Mouse (Mus musculus): ENCODE results near the gene Sh3bp2. TPM values are rescaled to one million over a fixed set of nuclear protein-coding genes. Genes with fewer than 3 reads are reported as not detected.

Sh3bp2 gene
- total and polyA plus RNA-seq, 3 experiments = 7.9 to 12.0 TPM; not detected in 1

GRCm38 (mm10) chr5:34520458-34521209 is 5.0 kb upstream of the Sh3bp2 start:
- Histone ChIP-seq H3K36me3 (ENCODE audit: control insufficient read depth in 1 of 2, insufficient read depth in 2 of 2, low read length in 2 of 2) (peaks cover 0 to 16% of the 10 kb centered on the region in 2 experiments; a peak in 2 of 4 replicates), H3K9me3 (replicated peaks; ENCODE audit: insufficient read depth, low read length) (no peaks in the 10 kb centered on the region), H3K27me3 (ENCODE audit: control insufficient read depth in 1 of 2, insufficient read depth in 2 of 2, low read length in 2 of 2) (no peaks in the 10 kb centered on the region), H3K27ac (ENCODE audit: control insufficient read depth, low read depth, low read length) (peak overlapping the region; percentile 26; the same call in 1 of the 2 replicates), H3K9ac (ENCODE audit: control insufficient read depth, low read depth, low read length, poor library complexity, severe bottlenecking) (peak overlapping the region; percentile 27), H3K4me1 (ENCODE audit: control insufficient read depth in 1 of 2, insufficient read depth in 2 of 2, low read length in 2 of 2) (peaks cover 12 to 17% of the 10 kb centered on the region in 2 experiments), H3K4me3 (ENCODE audit: control insufficient read depth in 1 of 2, insufficient read depth in 1 of 2, low read depth in 2 of 2, low read length in 2 of 2) (0 out of 4 replicates have a peak overlapping the region, but pooled peaks of 1 of the 2 experiments have one; percentile 3), H3K79me2 (ENCODE audit: control insufficient read depth, insufficient read depth, low read length, poor library complexity) (no peaks in the 10 kb centered on the region)
- TF ChIP-seq HCFC1 (IDR thresholded peaks at IDR 0.05; ENCODE audit: low read depth, low read length) (peak; percentile 19; the same call in 1 of the 2 replicates), MXI1 (IDR thresholded peaks at IDR 0.05; ENCODE audit: low read depth, low read length) (peak; percentile 58), MYC (IDR thresholded peaks at IDR 0.05; ENCODE audit: low read depth, low read length) (0 out of 2 replicates have a peak, but pooled peaks have one; percentile 13), USF2 (IDR thresholded peaks at IDR 0.05; ENCODE audit: borderline replicate concordance in 1 of 2, insufficient read depth in 1 of 2, low read depth in 1 of 2, low read length in 2 of 2) (0 out of 4 replicates have a peak, but pooled peaks of 1 of the 2 experiments have one; percentile 8), EP300 (IDR thresholded peaks at IDR 0.05; ENCODE audit: low read depth in 1 of 2, low read length in 2 of 2) (peak in 1 of 2 experiments; percentile 51; a peak in 1 of 4 replicates), USF1 (IDR thresholded peaks at IDR 0.05; ENCODE audit: low read depth, low read length) (peak; percentile 65), KAT2A (conservative IDR thresholded peaks at IDR 0.05; ENCODE audit: low read depth, low read length) (no peak), TBP (IDR thresholded peaks at IDR 0.05; ENCODE audit: low read depth, low read length) (no peak), MAX (IDR thresholded peaks at IDR 0.05; ENCODE audit: low read length) (0 out of 2 replicates have a peak, but pooled peaks have one; percentile 46), GABPA (IDR thresholded peaks at IDR 0.05; ENCODE audit: low read depth, low read length) (no peak)
- peak; percentile 64 for DNase-seq (ENCODE audit: low read depth, low spot score)

- peaks cover under 1% of the 10 kb centered on the region for H3K79me2 ChIP-seq (ENCODE audit: control insufficient read depth, insufficient read depth, low read length, poor library complexity)
- no peak overlapping the region for H3K27ac ChIP-seq (ENCODE audit: control insufficient read depth, low read depth, low read length)
These were observed 4.3 kb upstream of the Sh3bp2 start for GRCm38 (mm10) chr5:34521337-34521736.

GRCm38 (mm10) chr5:34523958-34524485 is 1.6 kb upstream of the Sh3bp2 start:
- Histone ChIP-seq H3K9me3 (replicated peaks; ENCODE audit: insufficient read depth, low read length) (no peaks in the 10 kb centered on the region), H3K27ac (ENCODE audit: control insufficient read depth, low read depth, low read length) (no peak overlapping the region), H3K36me3 (ENCODE audit: control insufficient read depth in 1 of 2, insufficient read depth in 2 of 2, low read length in 2 of 2) (peaks cover 0 to 16% of the 10 kb centered on the region in 2 experiments; a peak in 2 of 4 replicates), H3K4me3 (ENCODE audit: control insufficient read depth in 1 of 2, insufficient read depth in 1 of 2, low read depth in 2 of 2, low read length in 2 of 2) (no peak overlapping the region), H3K4me1 (ENCODE audit: control insufficient read depth in 1 of 2, insufficient read depth in 2 of 2, low read length in 2 of 2) (peaks cover 11 to 25% of the 10 kb centered on the region in 2 experiments), H3K27me3 (ENCODE audit: control insufficient read depth in 1 of 2, insufficient read depth in 2 of 2, low read length in 2 of 2) (no peaks in the 10 kb centered on the region), H3K79me2 (ENCODE audit: control insufficient read depth, insufficient read depth, low read length, poor library complexity) (peaks cover 2% of the 10 kb centered on the region), H3K9ac (ENCODE audit: control insufficient read depth, low read depth, low read length, poor library complexity, severe bottlenecking) (no peak overlapping the region)
- peak; percentile 51 for DNase-seq (ENCODE audit: low read depth, low spot score)
- TF ChIP-seq ZC3H11A (IDR thresholded peaks at IDR 0.05; ENCODE audit: low read depth, low read length) (peak; percentile 34; the same call in 1 of the 2 replicates), MAFK (IDR thresholded peaks at IDR 0.05; ENCODE audit: borderline replicate concordance, low read depth, low read length) (no peak), CTCF (IDR thresholded peaks at IDR 0.05 in 2 of 3, conservative IDR thresholded peaks at IDR 0.05 in 1 of 3; ENCODE audit: control insufficient read depth in 1 of 3, insufficient read depth in 1 of 3, low read depth in 2 of 3, low read length in 3 of 3, poor library complexity in 1 of 3, severe bottlenecking in 1 of 3) (peak; percentile 23 to 58 (median 41); a peak in 3 of 6 replicates), SMC3 (IDR thresholded peaks at IDR 0.05; ENCODE audit: low read depth, low read length) (peak; percentile 48), EP300 (IDR thresholded peaks at IDR 0.05; ENCODE audit: low read depth in 1 of 2, low read length in 2 of 2) (no peak), RAD21 (IDR thresholded peaks at IDR 0.05; ENCODE audit: low read depth, low read length) (peak; percentile 66)

More at GRCm38 (mm10) chr5:34521337-34521736, 4.3 kb upstream of the Sh3bp2 start:
- H3K4me1 ChIP-seq (ENCODE audit: control insufficient read depth in 1 of 2, insufficient read depth in 2 of 2, low read length in 2 of 2) = peaks cover 8 to 18% of the 10 kb centered on the region in 2 experiments
- no peak overlapping the region for H3K4me3 ChIP-seq (ENCODE audit: control insufficient read depth in 1 of 2, insufficient read depth in 1 of 2, low read depth in 2 of 2, low read length in 2 of 2)
- no peaks in the 10 kb centered on the region for H3K9me3 ChIP-seq (replicated peaks; ENCODE audit: insufficient read depth, low read length)
- H3K9ac ChIP-seq (ENCODE audit: control insufficient read depth, low read depth, low read length, poor library complexity, severe bottlenecking) = no peak overlapping the region
- no peaks in the 10 kb centered on the region for H3K27me3 ChIP-seq (ENCODE audit: control insufficient read depth in 1 of 2, insufficient read depth in 2 of 2, low read length in 2 of 2)
- no peak for DNase-seq (ENCODE audit: low read depth, low spot score)
- peaks cover 0 to 13% of the 10 kb centered on the region in 2 experiments; a peak in 2 of 4 replicates for H3K36me3 ChIP-seq (ENCODE audit: control insufficient read depth in 1 of 2, insufficient read depth in 2 of 2, low read length in 2 of 2)
- TF ChIP-seq MAFK (IDR thresholded peaks at IDR 0.05; ENCODE audit: borderline replicate concordance, low read depth, low read length) = no peak
- TF ChIP-seq HCFC1 (IDR thresholded peaks at IDR 0.05; ENCODE audit: low read depth, low read length) = no peak

Data from MEL (cell line).